Mouse (Mus musculus): ENCODE measurements around the gene Ssh3.

- TF ChIP-seq GATA1 (IDR thresholded peaks at IDR 0.05; ENCODE audit: low read length): no peak
- no peak for TF ChIP-seq TAL1 (IDR thresholded peaks at IDR 0.05; ENCODE audit: low read length)
Observed at GRCm38 (mm10) chr19:4215451-4215840, 53.5 kb downstream of the Ssh3 start.
